Mouse (Mus musculus): ENCODE measurements around the gene Neurod4. TPM values are rescaled to one million over a fixed set of nuclear protein-coding genes. Genes with fewer than 3 reads are reported as not detected.

The Neurod4 gene
- total RNA-seq (2023), result 0.16 TPM in 1 of 4 replicates, not detected in the others

GRCm38 (mm10) chr10:130280066-130280465 is at the start of gene Neurod4:
Gene Neurod4, minus strand, starts transcription at chr10:130280240.

GRCm38 (mm10) chr10:130322637-130323036 is 42.6 kb upstream of the Neurod4 start, which contains the start of gene Tespa1:
Gene Tespa1, plus strand, starts transcription at chr10:130322870.

Other genes starting within 250 kb of the Neurod4 start
- gene Olfr821, start 249.9 kb downstream of the Neurod4 start, total RNA-seq (2023), result not detected in 4 replicates
- not detected in 4 replicates for gene Olfr822, start 209.0 kb downstream of the Neurod4 start, total RNA-seq (2023)
- gene Olfr823, start 164.9 kb downstream of the Neurod4 start, total RNA-seq (2023), result not detected in 4 replicates
- not detected in 4 replicates for gene Olfr824, start 150.2 kb downstream of the Neurod4 start, total RNA-seq (2023)
- gene Olfr825, start 113.5 kb downstream of the Neurod4 start, total RNA-seq (2023), result not detected in 4 replicates
- gene Olfr826, start 96.1 kb downstream of the Neurod4 start, total RNA-seq (2023), result not detected in 4 replicates
- not detected in 4 replicates for gene Olfr827, start 65.8 kb downstream of the Neurod4 start, total RNA-seq (2023)
- gene Tespa1, start 42.6 kb upstream of the Neurod4 start, total RNA-seq (2023), result 65.3 to 76.4 TPM (median 71.7 TPM) in 4 replicates
- not detected in 4 replicates for gene Vmn2r84, start 114.1 kb upstream of the Neurod4 start, total RNA-seq (2023)
- not detected in 4 replicates for gene Vmn2r85, start 149.5 kb upstream of the Neurod4 start, total RNA-seq (2023)
- not detected in 4 replicates for gene Vmn2r86, start 175.8 kb upstream of the Neurod4 start, total RNA-seq (2023)
- not detected in 4 replicates for gene Vmn2r87, start 217.2 kb upstream of the Neurod4 start, total RNA-seq (2023)

Data from B cell, adult 62 days (primary cell).